In the genomic region with DNA sequence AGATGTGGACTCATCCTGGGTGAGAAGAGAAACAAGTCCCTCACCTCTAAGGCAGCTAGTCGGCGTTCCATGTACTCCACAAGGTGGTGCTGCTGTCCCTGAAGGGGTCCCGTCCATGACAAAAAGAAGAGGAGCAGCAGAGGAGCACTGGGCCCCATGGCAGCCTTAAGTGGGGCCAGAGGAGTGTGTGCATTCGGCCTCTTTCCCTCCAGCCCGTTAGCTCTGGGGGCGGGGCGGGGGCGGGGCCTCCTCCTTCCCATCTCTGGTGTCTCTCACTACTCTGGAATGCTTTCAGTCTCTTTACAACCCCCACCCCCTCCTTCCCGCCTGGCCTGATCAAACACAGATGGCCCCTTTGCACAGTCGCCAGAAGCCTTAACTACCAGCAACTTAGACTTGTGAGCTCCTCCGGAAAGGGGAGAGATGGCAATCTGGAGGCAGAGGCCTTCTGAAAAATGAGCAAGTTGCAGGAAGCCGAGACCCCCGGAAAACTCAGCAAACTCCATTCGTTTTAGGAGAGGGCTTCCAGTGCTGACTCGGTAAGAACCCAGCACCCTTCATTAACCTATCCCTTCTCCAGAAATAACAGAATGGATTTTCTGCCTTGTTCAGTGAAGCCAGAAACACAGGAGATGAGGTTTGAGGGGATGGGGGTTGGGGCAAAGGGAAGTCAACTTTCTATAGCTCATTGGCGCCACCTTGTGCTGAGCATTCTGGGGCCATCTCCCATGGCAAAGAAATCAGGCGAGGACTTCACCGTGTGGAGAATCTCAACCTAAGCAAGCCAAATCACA, we compare ENCODE assay signal across 8 mouse cellular contexts. TPM values are rescaled to one million over a fixed set of nuclear protein-coding genes. Genes with fewer than 3 reads are reported as not detected.
DNase-seq lines count a peak whose midpoint lies in the region; ATAC-seq lines count a peak whose summit lies in the region.

A gene (minus strand): TSS at position 224 of the 794 bp plus-strand sequence.

- H3K4me3 ChIP-seq in intestine, embryonic 14.5 days (ENCODE audit: low read depth, low read length) = peak within 1 kb of the TSS; percentile 37

- no peaks in the 10 kb centered on the region for H3K27me3 ChIP-seq in intestine, embryonic 14.5 days (replicated peaks; ENCODE audit: control insufficient read depth, insufficient read depth, low read length)

- 2% methylated on average over 18 of the region's 18 CpGs for WGBS in intestine, embryonic 14.5 days

- H3K4me1 ChIP-seq in intestine, embryonic 14.5 days (replicated peaks; ENCODE audit: control insufficient read depth, insufficient read depth, low read length) = peaks cover 43% of the 10 kb centered on the region

- ATAC-seq in intestine, embryonic 14.5 days (replicated peaks; ENCODE audit: low FRiP score, low TSS enrichment, low read depth) = peak; percentile 90

- H3K36me3 ChIP-seq in intestine, embryonic 14.5 days (ENCODE audit: control insufficient read depth, insufficient read depth, low read length) = peaks cover 12% of the 10 kb centered on the region

- H3K9ac ChIP-seq in intestine, embryonic 14.5 days (ENCODE audit: low read length) = peak within 1 kb of the TSS; percentile 49

- intact Hi-C loops in gastrocnemius, postnatal 36 days (cut with DNase I) = loop anchor here (2.0 to 5.0 kb wide), 2 partner anchors 306 to 345 kb away; no protein-coding TSS in a partner anchor
- intact Hi-C loops in left cerebral cortex, postnatal 14 days (cut with DNase I) = loop anchor here (1.0 to 10.0 kb wide), 3 partner anchors 163 to 345 kb away; a partner anchor contains a TSS

- H3K27ac ChIP-seq in intestine, embryonic 14.5 days (ENCODE audit: low read depth) = peak within 1 kb of the TSS; percentile 98

- DNase-seq in adrenal gland, adult 8-10 months = peak; percentile 65
- peak; percentile 85 for DNase-seq in embryo, embryonic 11.5 days (ENCODE audit: low read depth, low spot score)
- DNase-seq in gastrocnemius, postnatal 36 days = peak; percentile 76 to 82
- DNase-seq in intestine, embryonic 14.5 days (ENCODE audit: low spot score) = peak; percentile 97
- peak; percentile 94 to 95 for DNase-seq in left cerebral cortex, postnatal 14 days (ENCODE audit: low spot score in 2 of 2)
- DNase-seq in mesoderm, embryonic 11.5 days (ENCODE audit: low read depth, low spot score) = peak; percentile 92
- DNase-seq in right cerebral cortex, postnatal 25 days = peak; percentile 86
- peak; percentile 81 to 84 for DNase-seq in urinary bladder, postnatal 36 days (ENCODE audit: low spot score in 2 of 2)

- H3K4me2 ChIP-seq in intestine, embryonic 14.5 days (ENCODE audit: low read length) = peak within 1 kb of the TSS; percentile 69

- H3K9me3 ChIP-seq in intestine, embryonic 14.5 days (ENCODE audit: control insufficient read depth, low read length) = no peaks in the 10 kb centered on the region

RNA-seq across cellular contexts. Expression of the gene that starts here (rescaled TPM):
- 10 to 100 TPM; 14.4 to 25.6 (median 20.0) TPM for total RNA-seq in adrenal gland, adult 8-10 months (2022)
- 1 to 10 TPM; 4.4 to 5.8 TPM for total RNA-seq in gastrocnemius, postnatal 36 days (2021)
- polyA plus RNA-seq in intestine, embryonic 14.5 days (2014; fragmentation: Nextera tagmentation; extraction: Ambion mirVana) = 66.6 and 79.3 TPM in 2 replicates
- total RNA-seq in left cerebral cortex, postnatal 14 days (2021) = 10 to 100 TPM; 12.2 to 14.2 TPM

Comparison
In these comparisons a context has a peak if more than half of its experiments do, and no peak if none do; other contexts are left out.
1. Peak in every context shown above with its lines: DNase-seq, ATAC-seq, H3K4me3 ChIP-seq and H3K27ac ChIP-seq.